In genomic region chr16:21615802-21616201, GRCm38 (mm10) we compare ENCODE assay signal across 9 mouse cellular contexts.
A peak's percentile ranks its signal among the peaks of the same experiment; 100 is the strongest.
DNase-seq lines count a peak whose midpoint lies in the region; ATAC-seq and TF ChIP-seq lines count a peak whose summit lies in the region.
"Had no signal": no experiment of that assay in that cellular context is flagged by ENCODE, and none has a peak within 500 bp of the region (broad histone marks: within the 10 kb centered on the region; RNA-seq: fewer than 3 reads in every experiment).

No protein-coding gene starts in this region.

- no peak overlapping the region for H3K27ac ChIP-seq in gastrocnemius, adult 2 months
- H3K27ac ChIP-seq in neural tube, embryonic 13.5 days (replicated peaks): peak overlapping the region; percentile 66
- no peak overlapping the region for H3K27ac ChIP-seq in forebrain, embryonic 11.5 days (ENCODE audit: low read depth, low read length)
- H3K27ac ChIP-seq: macrophage had no signal

- H3K4me1 ChIP-seq in neural tube, embryonic 13.5 days (replicated peaks): peaks cover 21% of the 10 kb centered on the region
- no peaks in the 10 kb centered on the region for H3K4me1 ChIP-seq in lung, adult 2 months (ENCODE audit: control insufficient read depth, insufficient read depth, low read length)
- H3K4me1 ChIP-seq in forebrain, embryonic 11.5 days (replicated peaks; ENCODE audit: control insufficient read depth, insufficient read depth, low read length): no peaks in the 10 kb centered on the region

- H3K9me3 ChIP-seq in neural tube, embryonic 13.5 days: peaks cover 6% of the 10 kb centered on the region; the same call in 1 of the 2 replicates
- no peaks in the 10 kb centered on the region; the same call in 1 of the 2 replicates for H3K9me3 ChIP-seq in forebrain, embryonic 11.5 days (ENCODE audit: control insufficient read depth, low read length)

- no peaks in the 10 kb centered on the region for H3K27me3 ChIP-seq in neural tube, embryonic 13.5 days
- no peaks in the 10 kb centered on the region for H3K27me3 ChIP-seq in forebrain, embryonic 11.5 days (ENCODE audit: control insufficient read depth, insufficient read depth, low read length)

- peak; percentile 45 for DNase-seq in gastrocnemius, adult 2 months
- no peak for DNase-seq in gastrocnemius, postnatal 25 days
- no peak for DNase-seq in neural tube, embryonic 10.5 days (ENCODE audit: extremely low spot score, low spot score)
- DNase-seq in cerebellum, postnatal 10 days: peak; percentile 68 to 79
- DNase-seq in lung, adult 2 months: no peak
- DNase-seq in thymus, postnatal 36 days: peak; percentile 7 to 16
- no peak for DNase-seq in forebrain, embryonic 11.5 days (ENCODE audit: low spot score)

- no peak for TF ChIP-seq POLR2A in lung, adult 2 months (IDR thresholded peaks at IDR 0.05; ENCODE audit: borderline replicate concordance, extremely low read depth, low read depth, low read length)

- intact Hi-C loops in gastrocnemius, adult 2 months (cut with DNase I): loop anchor here (1.0 kb wide), 1 partner anchor 112 kb away; no protein-coding TSS in a partner anchor

- 0 out of 2 replicates have a peak, but pooled peaks have one; percentile 7 for ATAC-seq in neural tube, embryonic 13.5 days (ENCODE audit: low read depth)
- ATAC-seq in forebrain, embryonic 11.5 days (replicated peaks; ENCODE audit: low FRiP score): no peak

- peaks cover 8% of the 10 kb centered on the region; the same call in 1 of the 2 replicates for H3K36me3 ChIP-seq in neural tube, embryonic 13.5 days
- no peaks in the 10 kb centered on the region for H3K36me3 ChIP-seq in forebrain, embryonic 11.5 days (ENCODE audit: control insufficient read depth, insufficient read depth, low read length)

- H3K4me2 ChIP-seq in neural tube, embryonic 13.5 days: no peak overlapping the region
- H3K4me2 ChIP-seq in forebrain, embryonic 11.5 days (ENCODE audit: low read depth, low read length, severe bottlenecking): no peak overlapping the region

- H3K4me3 ChIP-seq in gastrocnemius, adult 2 months: no peak overlapping the region
- no peak overlapping the region for H3K4me3 ChIP-seq in neural tube, embryonic 13.5 days
- H3K4me3 ChIP-seq in lung, adult 2 months (replicated peaks; ENCODE audit: extremely low read depth, low read depth, low read length): no peak overlapping the region
- no peak overlapping the region for H3K4me3 ChIP-seq in forebrain, embryonic 11.5 days (ENCODE audit: low read depth, low read length)

- 56% methylated on average over 7 of the region's 7 CpGs for WGBS in neural tube, embryonic 13.5 days
- WGBS in lung, adult 2 months: 52% methylated on average over 7 of the region's 7 CpGs
- WGBS in forebrain, embryonic 11.5 days: 57% methylated on average over 7 of the region's 7 CpGs

- no peak overlapping the region for H3K9ac ChIP-seq in neural tube, embryonic 13.5 days
- H3K9ac ChIP-seq in forebrain, embryonic 11.5 days (ENCODE audit: low read length): no peak overlapping the region

- peak; percentile 91 for TF ChIP-seq CTCF in gastrocnemius, adult 2 months (IDR thresholded peaks at IDR 0.05)
- peak; percentile 52 for TF ChIP-seq CTCF in lung, adult 2 months (IDR thresholded peaks at IDR 0.05; ENCODE audit: insufficient read depth, low read length)

Comparison
In these comparisons a context has a peak if more than half of its experiments do, and no peak if none do; other contexts are left out.
1. DNase-seq: peak in gastrocnemius, adult 2 months (single experiment), cerebellum, postnatal 10 days (2 of 2) and thymus, postnatal 36 days (2 of 2); none in gastrocnemius, postnatal 25 days (single experiment), neural tube, embryonic 10.5 days (single experiment), lung, adult 2 months (single experiment) and forebrain, embryonic 11.5 days (single experiment).